Mouse (Mus musculus) liver, embryonic 14.5 days (tissue): ENCODE data around the gene Mlph. TPM values are rescaled to one million over a fixed set of nuclear protein-coding genes. Genes with fewer than 3 reads are reported as not detected.
A peak's percentile ranks its signal among the peaks of the same experiment; 100 is the strongest.

Experiments used
- ATAC-seq: fragments of 200-750 bp; cut with Nextera tagmentation; 2 replicates; pipeline ENCODE4 v1.8.0; 2017; ENCODE audit warnings: moderate number of reproducible peaks, mild to moderate bottlenecking, moderate library complexity; ENCODE audit not compliant: insufficient read depth
- DNase-seq, 3 experiments: peaks; one replicate each; pipeline ENCODE4 v3.0.0-alpha.2; 2012 to 2013; ENCODE audit warnings: low read depth in 3 of 3, low spot score in 3 of 3
- H3K27ac ChIP-seq: fragments of 300-500 bp; sonication (generic); 2 replicates; pipeline ENCODE4 v1.5.1; 2014; ENCODE audit warnings: moderate library complexity, mild to moderate bottlenecking, control low read depth, inconsistent platforms
- H3K27me3 ChIP-seq: fragments of 300-500 bp; sonication (generic); 2 replicates; pipeline ENCODE4 v1.6.1; 2014; ENCODE audit warnings: mild to moderate bottlenecking, low read length, moderate library complexity; ENCODE audit not compliant: control insufficient read depth, insufficient read depth
- H3K36me3 ChIP-seq: fragments of 300-500 bp; sonication (generic); replicated peaks from 2 replicates; pipeline ENCODE4 v1.6.1; 2014; ENCODE audit warnings: low read depth; ENCODE audit not compliant: control insufficient read depth, insufficient read depth
- H3K4me1 ChIP-seq, 2 experiments: fragments of 200-500 bp in 1 of 2; fragments of 300-500 bp in 1 of 2; sonication (generic) in 1 of 2; replicated peaks; 2 replicates each; pipeline ENCODE4 v1.6.1; 2012 to 2014; ENCODE audit warnings: antibody characterized with exemption in 1 of 2, inconsistent platforms in 1 of 2, low read length in 1 of 2; ENCODE audit not compliant: control insufficient read depth in 2 of 2, insufficient read depth in 2 of 2
- H3K4me2 ChIP-seq: fragments of 300-500 bp; sonication (generic); 2 replicates; pipeline ENCODE4 v1.6.1; 2014; ENCODE audit warnings: low read depth, mild to moderate bottlenecking, control low read depth, moderate library complexity
- H3K4me3 ChIP-seq, 2 experiments: fragments of 200-500 bp in 1 of 2; fragments of 300-500 bp in 1 of 2; sonication (generic) in 1 of 2; 2 replicates each; pipeline ENCODE4 v1.5.1; 2012 to 2014; ENCODE audit warnings: low read depth in 2 of 2, low read length in 2 of 2, mild to moderate bottlenecking in 2 of 2, control low read depth in 1 of 2, inconsistent platforms in 1 of 2, moderate library complexity in 1 of 2; ENCODE audit not compliant: insufficient read depth in 1 of 2
- H3K9ac ChIP-seq: fragments of 300-500 bp; sonication (generic); replicated peaks from 2 replicates; pipeline ENCODE4 v1.6.1; 2014; ENCODE audit warnings: mild to moderate bottlenecking, control low read depth, moderate library complexity
- H3K9me3 ChIP-seq: fragments of 300-500 bp; sonication (generic); 2 replicates; pipeline ENCODE4 v1.6.1; 2016; ENCODE audit warnings: low read length, mixed read lengths; ENCODE audit not compliant: control insufficient read depth
- CTCF ChIP-seq: IDR thresholded peaks from 2 replicates; pipeline ENCODE4 v1.5.1; 2016; ENCODE audit warnings: antibody characterized with exemption, low read depth, control low read depth
- EP300 ChIP-seq: IDR thresholded peaks from 2 replicates; pipeline ENCODE4 v1.6.1; 2016; ENCODE audit warnings: antibody characterized with exemption, low read depth
- WGBS: fragments of 180-500 bp; shearing (Covaris S2); extraction: QIAGEN DNeasy Blood & Tissue Kit; methylation state at CpG from one replicate; pipeline ENCODE4 v1.1.7; 2014; ENCODE audit not compliant: insufficient replicate concordance; 5-methylcytosine and 5-hydroxymethylcytosine counted together
- polyA plus RNA-seq, 2 experiments: library from polyadenylated mRNA; depleted of rRNA in 1 of 2; stranded (reverse) in 1 of 2; unstranded in 1 of 2; fragments of >200 nt; fragmentation: Nextera tagmentation in 1 of 2; extraction: Ambion mirVana in 1 of 2; gene quantifications; 2 replicates each; pipeline versions ENCODE4 v1.2.1 to v1.2.3; 2012 to 2014

Gene Mlph
- polyA plus RNA-seq, 2 experiments, result 0.01 TPM; not detected in 1

GRCm38 (mm10) chr1:90933001-90933400, 18.1 kb downstream of the Mlph start:
- Histone ChIP-seq H3K27ac (no peak overlapping the region), H3K9me3 (no peaks in the 10 kb centered on the region), H3K4me1 (no peaks in the 10 kb centered on the region), H3K36me3 (no peaks in the 10 kb centered on the region), H3K9ac (no peak overlapping the region), H3K27me3 (peaks cover 1% of the 10 kb centered on the region; the same call in 1 of the 2 replicates), H3K4me2 (no peak overlapping the region), H3K4me3 (no peak overlapping the region)
- TF ChIP-seq CTCF, result no peak
- no peak for TF ChIP-seq EP300
- DNase-seq, result no peak
- 51% methylated on average over 5 of the region's 5 CpGs for WGBS
- ATAC-seq, result no peak

- TF ChIP-seq CTCF (no peak), EP300 (no peak)
- no peak overlapping the region for H3K9ac ChIP-seq
- WGBS, result 62% methylated on average over 9 of the region's 9 CpGs
Observed at GRCm38 (mm10) chr1:90936990-90937389, 22.1 kb downstream of the Mlph start.

GRCm38 (mm10) chr1:90939980-90940379, 25.1 kb downstream of the Mlph start:
- no peak overlapping the region for H3K27ac ChIP-seq
- no peaks in the 10 kb centered on the region for H3K27me3 ChIP-seq
- no peak overlapping the region for H3K4me2 ChIP-seq
- no peaks in the 10 kb centered on the region for H3K9me3 ChIP-seq
- DNase-seq (no peak), ATAC-seq (no peak)
- no peak overlapping the region for H3K9ac ChIP-seq
- H3K36me3 ChIP-seq, result no peaks in the 10 kb centered on the region
- 50% methylated on average over 4 of the region's 4 CpGs for WGBS
- no peaks in the 10 kb centered on the region for H3K4me1 ChIP-seq
- no peak for TF ChIP-seq CTCF
- no peak for TF ChIP-seq EP300
- no peak overlapping the region for H3K4me3 ChIP-seq

More at GRCm38 (mm10) chr1:90936990-90937389, 22.1 kb downstream of the Mlph start:
- Histone ChIP-seq H3K4me3 (no peak overlapping the region), H3K27ac (no peak overlapping the region), H3K4me1 (no peaks in the 10 kb centered on the region), H3K9me3 (no peaks in the 10 kb centered on the region), H3K27me3 (no peaks in the 10 kb centered on the region), H3K4me2 (no peak overlapping the region), H3K36me3 (no peaks in the 10 kb centered on the region)
- DNase-seq (no peak), ATAC-seq (no peak)

GRCm38 (mm10) chr1:90945171-90945570, 30.3 kb downstream of the Mlph start:
- H3K36me3 ChIP-seq, result no peaks in the 10 kb centered on the region
- 56% methylated on average over 10 of the region's 10 CpGs for WGBS
- H3K9me3 ChIP-seq, result no peaks in the 10 kb centered on the region
- H3K4me3 ChIP-seq, result no peak overlapping the region
- H3K27ac ChIP-seq, result no peak overlapping the region
- no peak for ATAC-seq
- peak; percentile 17 to 24 (median 20) for DNase-seq
- no peak overlapping the region for H3K4me2 ChIP-seq
- TF ChIP-seq CTCF, result no peak
- no peak for TF ChIP-seq EP300
- no peaks in the 10 kb centered on the region for H3K27me3 ChIP-seq
- peaks cover 0 to 17% of the 10 kb centered on the region in 2 experiments; a peak in 2 of 4 replicates for H3K4me1 ChIP-seq
- H3K9ac ChIP-seq, result no peak overlapping the region

GRCm38 (mm10) chr1:90947252-90947651, 32.4 kb downstream of the Mlph start:
- Histone ChIP-seq H3K4me3 (no peak overlapping the region), H3K27ac (peak overlapping the region; percentile 12), H3K4me1 (peaks cover 0 to 21% of the 10 kb centered on the region in 2 experiments; a peak in 2 of 4 replicates), H3K27me3 (no peaks in the 10 kb centered on the region), H3K4me2 (peak overlapping the region; percentile 25), H3K9ac (no peak overlapping the region), H3K9me3 (no peaks in the 10 kb centered on the region), H3K36me3 (no peaks in the 10 kb centered on the region)
- 34% methylated on average over 2 of the region's 2 CpGs for WGBS
- DNase-seq (peak; percentile 9 to 50 (median 44)), ATAC-seq (peak; percentile 92)
- TF ChIP-seq CTCF (no peak), EP300 (no peak)
